Mouse (Mus musculus): Measurements from ENCODE around the gene Igfbpl1.

GRCm38 (mm10) chr4:45872147-45872546 is 45.4 kb upstream of the Igfbpl1 start:
- TF ChIP-seq CTCF (IDR thresholded peaks at IDR 0.05; ENCODE audit: control insufficient read depth, insufficient read depth, insufficient replicate concordance, low read depth, low read length) (no peak), POLR2A (IDR thresholded peaks at IDR 0.05; ENCODE audit: control insufficient read depth, low read depth, low read length) (no peak)

Data from testis, adult 2 months (tissue).